Mouse (Mus musculus) right cerebral cortex, adult 18-20 months (tissue): ENCODE data around the gene Slc37a4.
"Not testable (repeated sequence)": the region's sequence is repeated elsewhere in the genome, so short reads cannot be mapped to it uniquely, and the experiment has no call there.

ENCODE experiments used
- DNase-seq: peaks from one replicate; pipeline ENCODE4 v3.0.0; 2022; ENCODE audit warnings: mixed read lengths

Slc37a4 gene

GRCm38 (mm10) chr9:44444402-44445025, 47.9 kb downstream of the Slc37a4 start:
- DNase-seq = not testable (repeated sequence)

GRCm38 (mm10) chr9:44450387-44450786, 53.7 kb downstream of the Slc37a4 start:
- no peak for DNase-seq
